Comparison of ENCODE assay signal across 19 mouse cellular contexts in the genomic region with DNA sequence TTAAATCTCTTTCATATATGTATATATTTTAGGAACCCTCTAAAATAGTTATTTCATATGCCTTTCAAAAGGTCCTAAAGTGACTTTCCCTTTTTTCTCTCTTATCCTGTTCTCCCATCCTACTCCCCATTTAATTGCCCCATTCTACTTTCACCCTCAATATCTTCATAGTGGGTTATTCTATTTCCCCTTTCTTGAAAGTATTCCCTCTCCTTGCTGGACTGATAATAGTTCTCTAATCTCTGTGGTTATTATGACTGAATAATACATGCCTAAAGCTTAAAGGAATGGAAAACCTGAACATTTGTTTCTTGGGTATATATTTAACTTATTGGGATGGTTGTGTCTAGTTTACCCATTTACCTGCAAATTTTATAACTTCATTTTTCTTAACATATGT. TPM values are rescaled to one million over a fixed set of nuclear protein-coding genes. Genes with fewer than 3 reads are reported as not detected.
DNase-seq lines count a peak whose midpoint lies in the region; TF ChIP-seq lines count a peak whose summit lies in the region.
"Had no signal": no experiment of that assay in that cellular context is flagged by ENCODE, and none has a peak within 500 bp of the region (broad histone marks: within the 10 kb centered on the region; RNA-seq: fewer than 3 reads in every experiment).

No protein-coding gene starts in this region.

- no peaks in the 10 kb centered on the region for H3K79me2 ChIP-seq in MEL (ENCODE audit: control insufficient read depth, insufficient read depth, low read length, poor library complexity)

- TF ChIP-seq CTCF in MEL (IDR thresholded peaks at IDR 0.05 in 2 of 3, conservative IDR thresholded peaks at IDR 0.05 in 1 of 3; ENCODE audit: control insufficient read depth in 1 of 3, insufficient read depth in 1 of 3, low read depth in 2 of 3, low read length in 3 of 3, poor library complexity in 1 of 3, severe bottlenecking in 1 of 3): no peak

- no peaks in the 10 kb centered on the region for H3K27me3 ChIP-seq in MEL (ENCODE audit: control insufficient read depth in 1 of 2, insufficient read depth in 2 of 2, low read length in 2 of 2)
- H3K27me3 ChIP-seq: CH12.LX had no signal

- H3K9ac ChIP-seq in MEL (ENCODE audit: control insufficient read depth, low read depth, low read length, poor library complexity, severe bottlenecking): no peak overlapping the region

- H3K9me3 ChIP-seq in MEL (replicated peaks; ENCODE audit: insufficient read depth, low read length): no peaks in the 10 kb centered on the region
- H3K9me3 ChIP-seq: G1E had no signal

- TF ChIP-seq RAD21 in MEL (IDR thresholded peaks at IDR 0.05; ENCODE audit: low read depth, low read length): no peak

- H3K27ac ChIP-seq in MEL (ENCODE audit: control insufficient read depth, low read depth, low read length): no peak overlapping the region

- TF ChIP-seq EP300 in MEL (IDR thresholded peaks at IDR 0.05; ENCODE audit: low read depth in 1 of 2, low read length in 2 of 2): peak; percentile 50 to 82; a peak in 3 of 4 replicates

- H3K36me3 ChIP-seq in MEL (ENCODE audit: control insufficient read depth in 1 of 2, insufficient read depth in 2 of 2, low read length in 2 of 2): peaks cover 0 to 8% of the 10 kb centered on the region in 2 experiments; a peak in 2 of 4 replicates
- H3K36me3 ChIP-seq: G1E had no signal

- peak; percentile 37 for DNase-seq in MEL (ENCODE audit: low read depth, low spot score)
- DNase-seq in heart, adult 18-20 months: no peak
- DNase-seq: adrenal gland, adult 2 months; adrenal gland, adult 8-10 months; adrenal gland, postnatal 10 days; adrenal gland, postnatal 14 days; adrenal gland, postnatal 25 days; adrenal gland, postnatal 36 days; B cell, adult 2 months; cerebellum, adult 11 months; cerebellum, adult 11-12 months; cerebellum, adult 18-20 months; cerebellum, adult 2 months; cerebellum, adult 8-10 months had no signal

- no peaks in the 10 kb centered on the region; a peak in 1 of 4 replicates for H3K4me1 ChIP-seq in MEL (ENCODE audit: control insufficient read depth in 1 of 2, insufficient read depth in 2 of 2, low read length in 2 of 2)

- H3K4me3 ChIP-seq in MEL (ENCODE audit: control insufficient read depth in 1 of 2, insufficient read depth in 1 of 2, low read depth in 2 of 2, low read length in 2 of 2): no peak overlapping the region

- no peak for TF ChIP-seq POLR2A in MEL (IDR thresholded peaks at IDR 0.05; ENCODE audit: control insufficient read depth in 1 of 2, insufficient read depth in 1 of 2, low read depth in 1 of 2, low read length in 2 of 2, poor library complexity in 1 of 2)

TF ChIP-seq in MEL, 35 proteins besides CTCF, POLR2A, EP300 and RAD21:
- TF ChIP-seq USF2 (IDR thresholded peaks at IDR 0.05; ENCODE audit: borderline replicate concordance in 1 of 2, insufficient read depth in 1 of 2, low read depth in 1 of 2, low read length in 2 of 2) (no peak), TAL1 (IDR thresholded peaks at IDR 0.05; ENCODE audit: low read length) (no peak), GATA1 (IDR thresholded peaks at IDR 0.05; ENCODE audit: low read depth, low read length) (peak; percentile 64)

RNA-seq across cellular contexts. Expression of gene Klhl4, which starts 12.6 kb away (rescaled TPM):
- 0.07 TPM in 1 of 2 replicates, not detected in the other for total RNA-seq in MEL (2012; rRNA removed)
- not detected for polyA plus RNA-seq in MEL (2012; ENCODE audit: insufficient read depth in 1 of 2, insufficient read length in 2 of 2, low read depth in 1 of 2, low replicate concordance in 2 of 2, missing spikeins in 1 of 2)
- 1 to 10 TPM; 2.6 to 2.9 TPM for total RNA-seq in heart, adult 18-20 months (2021)
- total RNA-seq: ES-E14, G1E had no signal
- polyA plus RNA-seq: C2C12, G1E, Patski had no signal
